Mouse (Mus musculus): ENCODE data around the gene Zbtb20. TPM values are rescaled to one million over a fixed set of nuclear protein-coding genes. Genes with fewer than 3 reads are reported as not detected.
A peak's percentile ranks its signal among the peaks of the same experiment; 100 is the strongest.

Gene Zbtb20
- total RNA-seq, 1 experiment from 2014 or later = 147 TPM

GRCm38 (mm10) chr16:43493596-43494385 lies 618.1 kb downstream of the Zbtb20 start:
- DNase-seq = no peak

- DNase-seq = no peak
These were observed 619.6 kb downstream of the Zbtb20 start for GRCm38 (mm10) chr16:43495175-43495818.

DNA sequence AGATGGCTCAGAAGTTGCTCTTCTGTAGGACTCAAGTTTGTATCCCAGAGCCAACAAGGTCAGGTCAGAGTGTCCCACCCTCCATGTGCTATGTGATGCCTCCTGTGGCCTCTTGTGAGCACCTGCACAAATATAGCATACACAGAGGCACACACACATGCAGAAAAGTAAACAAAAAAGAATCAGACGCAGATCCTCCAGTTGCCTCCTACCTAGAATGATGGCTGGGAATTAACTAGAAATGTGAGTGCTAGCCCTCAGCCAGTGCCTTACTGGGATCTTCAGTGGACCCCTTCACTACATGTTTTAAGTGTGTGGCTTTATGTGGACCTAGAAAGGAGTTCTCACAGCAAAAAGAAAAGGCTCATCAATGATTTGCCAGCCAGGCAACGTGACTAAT lies 621.4 kb downstream of the Zbtb20 start:
- DNase-seq = no peak

- peak; percentile 36 for DNase-seq
These were observed 624.6 kb downstream of the Zbtb20 start for GRCm38 (mm10) chr16:43500132-43500853.

DNA sequence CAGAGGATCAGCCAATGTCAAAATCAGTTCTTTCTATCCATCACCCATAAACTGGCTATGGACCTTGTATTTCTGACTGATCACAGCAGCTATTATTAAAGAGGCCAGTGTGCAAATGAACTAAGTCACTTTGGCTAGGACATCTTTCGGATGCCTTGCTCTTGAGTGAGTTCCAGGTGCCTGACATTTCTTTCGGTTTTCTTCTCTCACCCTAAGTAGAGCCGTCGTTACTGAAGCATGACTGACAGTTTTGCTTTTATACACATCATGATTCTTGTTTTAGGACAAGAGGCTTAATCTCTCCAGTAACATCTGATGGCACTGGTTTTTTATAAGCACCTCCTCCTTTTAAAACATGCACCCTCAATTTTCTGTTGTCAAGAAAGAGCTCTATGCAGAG lies 625.6 kb downstream of the Zbtb20 start:
- no peak for DNase-seq

GRCm38 (mm10) chr16:43502339-43503009 lies 626.8 kb downstream of the Zbtb20 start:
- no peak for DNase-seq

DNA sequence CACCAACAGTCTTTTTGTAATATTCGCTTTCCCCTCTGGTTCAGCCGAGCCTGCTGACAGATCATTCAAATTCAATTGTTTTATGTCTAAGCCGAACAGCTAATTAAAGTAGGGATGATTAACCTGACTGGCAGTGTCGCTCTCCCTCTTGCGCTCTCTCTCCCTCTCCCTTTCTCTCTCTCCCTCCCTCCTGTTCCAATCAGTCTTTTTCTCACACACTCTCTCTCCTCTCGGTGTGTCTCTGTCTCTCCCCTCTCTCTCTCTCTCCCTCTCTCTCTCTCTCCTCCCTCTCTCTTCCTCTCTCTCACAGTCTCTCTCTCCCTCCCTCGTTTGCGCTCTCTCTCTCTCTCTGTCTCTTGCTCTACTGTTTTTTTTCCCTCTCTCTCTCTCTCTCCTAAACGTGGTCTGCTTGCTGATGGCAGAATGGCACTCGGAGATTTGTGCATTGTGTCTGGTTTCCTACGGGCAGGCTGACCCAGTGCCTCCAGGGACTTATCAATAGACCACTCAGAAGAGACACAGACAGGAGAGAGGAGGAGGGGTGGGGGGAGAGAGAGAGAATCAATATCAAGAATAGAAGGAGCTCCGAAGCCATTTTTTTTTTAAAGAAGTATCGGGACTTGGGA lies 627.4 kb downstream of the Zbtb20 start:
- no peak for DNase-seq

- DNase-seq = peak; percentile 21
These were observed 627.9 kb downstream of the Zbtb20 start for GRCm38 (mm10) chr16:43503636-43504010.

DNA sequence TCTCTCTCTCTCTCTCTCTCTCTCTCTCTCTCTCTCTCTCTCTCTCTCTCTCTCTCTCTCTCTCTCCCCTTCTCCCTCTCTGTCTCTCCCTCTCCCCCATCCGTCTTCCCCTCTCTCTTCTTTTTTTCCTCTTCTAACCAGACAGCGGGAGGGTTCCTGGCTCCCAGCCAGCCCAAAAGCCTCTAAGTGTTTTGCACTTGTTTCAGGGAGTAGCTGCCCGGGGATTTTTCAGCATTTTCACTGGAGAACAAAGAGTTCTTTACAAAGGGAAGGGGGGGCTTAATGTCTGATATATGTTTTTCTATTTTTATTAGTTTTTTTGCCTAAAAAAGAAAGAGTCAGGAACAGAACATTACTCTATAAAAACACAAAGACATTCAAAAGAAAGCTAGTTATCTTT lies 628.5 kb downstream of the Zbtb20 start:
- DNase-seq = peak; percentile 83

DNA sequence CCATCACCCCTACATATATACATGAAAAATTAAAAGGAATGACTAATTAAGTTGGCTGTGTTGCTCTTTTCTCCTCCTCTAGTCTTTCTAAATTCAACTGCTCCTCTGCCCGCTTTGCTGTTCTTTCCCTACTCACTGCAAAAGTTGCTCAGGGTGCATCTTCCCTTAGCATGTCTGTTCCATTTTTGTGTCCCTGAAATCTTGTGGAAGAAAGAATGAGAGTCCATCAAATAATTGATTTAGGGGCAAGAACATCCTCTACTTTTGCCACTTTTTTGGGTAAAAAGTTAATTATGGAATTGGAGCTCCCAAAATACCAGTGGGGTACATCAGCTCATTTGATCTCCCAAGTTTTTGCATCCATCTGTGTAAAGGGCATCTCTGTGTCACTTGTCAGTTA lies 628.9 kb downstream of the Zbtb20 start:
- DNase-seq = no peak

DNA sequence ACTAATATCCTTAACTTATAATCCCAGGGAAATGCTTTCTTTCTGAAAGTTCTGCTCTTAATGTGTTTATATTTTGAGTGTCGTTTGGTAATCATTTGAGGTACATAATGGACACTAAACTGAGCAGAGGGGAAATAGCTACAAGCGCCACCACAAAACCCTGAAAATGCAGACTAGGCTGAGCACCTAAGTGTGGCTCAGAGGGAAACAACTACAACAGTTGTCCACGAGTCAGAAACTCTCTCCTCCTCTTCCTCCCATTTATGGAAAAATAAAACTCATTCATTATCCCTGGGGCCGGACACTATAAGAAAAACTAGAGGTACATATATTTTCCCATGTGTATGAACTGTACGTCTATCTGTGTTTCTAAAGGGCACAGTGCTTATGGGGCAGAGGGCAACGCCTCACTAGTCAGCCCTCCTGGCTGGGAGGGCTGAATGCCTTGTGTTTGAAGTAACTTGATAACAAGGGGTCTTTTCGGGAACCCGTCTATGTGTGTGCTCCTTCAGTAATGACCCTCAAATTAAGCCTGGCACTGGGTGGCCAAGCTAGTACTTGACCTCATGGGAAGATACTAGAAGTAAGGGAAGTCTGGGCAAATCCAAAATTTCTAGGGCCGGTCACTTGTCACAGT lies 629.8 kb downstream of the Zbtb20 start:
- no peak for DNase-seq

DNA sequence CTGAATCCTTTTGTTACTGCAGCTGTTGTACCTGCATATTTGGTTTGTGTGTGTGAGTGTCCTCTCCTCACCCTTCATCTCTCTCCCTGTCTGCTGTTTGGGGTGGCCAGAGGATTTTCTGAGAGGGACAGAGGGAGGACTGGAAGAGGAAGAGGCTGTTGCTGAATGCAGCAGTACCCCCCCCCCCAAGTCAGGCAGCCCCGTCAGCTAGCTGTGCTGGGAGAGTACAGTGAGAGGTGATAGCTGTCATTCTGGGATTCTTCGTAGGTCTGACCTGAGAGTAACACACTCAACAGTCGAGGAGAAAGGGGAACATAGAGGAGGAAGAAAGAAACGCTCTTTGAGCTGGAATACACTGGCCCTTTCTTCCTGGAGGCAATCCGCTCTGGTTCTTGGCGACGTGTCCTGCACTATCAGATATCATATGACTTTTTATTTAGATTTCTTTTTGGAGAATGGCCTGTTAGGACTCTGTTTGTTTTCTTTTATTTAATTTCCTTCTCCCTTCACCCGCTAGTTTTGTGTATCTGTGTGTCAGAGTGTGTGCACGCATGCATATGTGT lies 630.6 kb downstream of the Zbtb20 start:
- DNase-seq = no peak

DNA sequence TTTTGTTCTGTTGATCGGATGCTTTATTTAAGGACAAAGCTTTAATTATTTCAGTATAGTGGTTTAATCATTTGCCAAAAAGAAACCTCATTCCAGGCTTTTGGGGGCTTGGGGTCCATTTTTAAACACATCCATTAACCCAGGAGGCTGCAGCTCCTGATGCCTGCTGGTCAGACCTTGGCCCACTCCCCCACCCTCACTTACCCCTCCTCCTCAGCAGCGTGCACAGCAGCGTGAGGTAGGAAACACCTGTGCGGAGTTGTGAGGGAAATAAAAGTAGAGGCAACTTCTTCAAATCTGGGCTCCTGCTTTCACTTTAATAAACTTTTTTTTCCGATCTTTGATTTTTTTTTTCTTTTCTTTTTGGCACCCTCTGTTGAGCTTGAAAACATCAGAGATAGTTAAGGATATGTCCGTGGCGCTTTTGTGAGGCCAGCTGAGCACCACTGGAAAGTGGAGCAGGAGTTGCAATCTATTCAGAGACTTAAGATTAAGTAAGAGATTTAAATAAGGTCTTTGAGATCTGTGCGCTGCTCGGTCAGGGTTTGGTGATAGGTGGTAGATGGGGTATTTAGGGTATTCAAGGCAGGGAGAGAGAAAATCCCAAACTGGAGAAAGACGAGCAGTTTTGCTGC lies 631.2 kb downstream of the Zbtb20 start:
- no peak for DNase-seq

GRCm38 (mm10) chr16:43508166-43508998 lies 632.7 kb downstream of the Zbtb20 start:
- DNase-seq = no peak

- no peak for DNase-seq
These were observed 634.8 kb downstream of the Zbtb20 start for GRCm38 (mm10) chr16:43510516-43510915.

DNA sequence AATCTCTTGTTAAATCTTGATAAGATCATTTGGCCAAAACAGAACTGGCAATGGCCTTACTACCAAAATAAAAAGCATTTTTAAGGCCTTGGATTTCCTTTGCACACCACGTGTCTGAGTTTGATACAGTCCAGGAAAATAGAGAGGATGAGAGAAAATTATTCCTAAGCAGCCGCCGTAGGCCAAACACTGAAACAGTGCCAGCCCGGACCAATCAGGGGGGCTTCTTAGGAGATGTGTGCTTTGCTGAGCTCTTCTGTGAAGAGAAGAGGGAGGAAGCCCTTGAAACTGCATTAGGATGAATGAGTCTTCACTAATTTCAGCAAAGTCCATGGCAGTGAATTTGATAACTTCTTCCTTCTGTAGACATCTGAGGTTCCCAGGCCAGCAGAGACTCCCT lies 635.9 kb downstream of the Zbtb20 start:
- DNase-seq = no peak

GRCm38 (mm10) chr16:43513933-43514332 lies 638.3 kb downstream of the Zbtb20 start:
- no peak for DNase-seq

DNA sequence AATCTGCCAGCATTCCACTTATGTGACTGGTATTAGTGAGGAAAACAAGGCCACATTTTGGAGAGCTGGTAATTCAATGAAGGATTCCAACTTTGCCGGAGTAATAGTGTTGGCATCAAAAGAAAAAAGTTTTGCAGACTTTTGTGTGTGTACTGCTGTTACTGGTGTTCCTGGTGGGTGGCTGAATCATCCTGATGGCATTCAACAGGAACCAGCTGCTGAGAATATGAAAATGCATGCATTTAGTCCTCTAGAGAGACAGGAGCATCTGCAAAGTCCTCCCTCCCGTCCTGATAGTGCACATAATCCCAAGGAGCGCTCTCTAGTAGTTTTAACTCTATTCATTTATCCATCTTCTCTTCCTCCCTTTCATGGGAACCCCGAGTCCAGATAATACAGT lies 639.9 kb downstream of the Zbtb20 start:
- DNase-seq = no peak

GRCm38 (mm10) chr16:43520274-43520673 lies 644.6 kb downstream of the Zbtb20 start:
- DNase-seq = no peak

DNA sequence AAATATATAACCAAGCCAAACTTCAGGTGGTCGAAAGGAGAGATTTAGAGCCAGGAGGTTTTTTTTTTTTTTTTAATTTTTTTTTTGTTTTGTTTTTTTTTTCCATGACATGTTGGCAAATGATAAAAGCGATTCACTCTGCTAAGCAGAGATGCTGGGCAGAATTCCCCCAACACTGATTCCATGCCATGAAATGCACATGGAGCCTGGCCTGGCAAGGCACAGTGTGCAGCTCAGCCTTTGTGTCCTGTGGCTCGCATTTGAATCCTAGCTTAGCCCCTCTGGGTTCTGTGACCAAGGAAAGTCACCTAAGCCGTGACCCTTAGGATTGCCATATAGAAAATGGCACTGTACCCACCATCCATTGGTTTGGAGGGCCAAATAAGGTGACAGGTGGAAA lies 646.8 kb downstream of the Zbtb20 start:
- DNase-seq = no peak
